Mouse (Mus musculus) liver, adult 2 months (tissue): Measurements from ENCODE around the gene Rab4a. TPM values are rescaled to one million over a fixed set of nuclear protein-coding genes. Genes with fewer than 3 reads are reported as not detected.

ENCODE experiments used
- DNase-seq: peaks from one replicate; pipeline ENCODE4 v3.0.0-alpha.2; 2011; ENCODE audit warnings: low read depth, low spot score; ENCODE audit errors: extremely low read depth
- H3K27ac ChIP-seq: fragments of 200-500 bp; replicated peaks from 2 replicates; pipeline ENCODE4 v1.5.1; 2012; ENCODE audit warnings: low read depth, mild to moderate bottlenecking, control low read depth, inconsistent platforms, low read length; ENCODE audit not compliant: insufficient read depth
- H3K27me3 ChIP-seq: fragments of 200-500 bp; 2 replicates; pipeline ENCODE4 v1.6.1; 2012; ENCODE audit warnings: mild to moderate bottlenecking, moderate library complexity, low read length, inconsistent platforms; ENCODE audit not compliant: control insufficient read depth, insufficient read depth
- H3K36me3 ChIP-seq: fragments of 200-500 bp; 2 replicates; pipeline ENCODE4 v1.6.1; 2012; ENCODE audit warnings: low read length, inconsistent platforms; ENCODE audit not compliant: control insufficient read depth, insufficient read depth
- H3K4me1 ChIP-seq: fragments of 200-500 bp; 2 replicates; pipeline ENCODE4 v1.6.1; 2011; ENCODE audit warnings: low read length; ENCODE audit not compliant: control insufficient read depth, insufficient read depth
- H3K4me3 ChIP-seq: fragments of 200-500 bp; 2 replicates; pipeline ENCODE4 v1.5.1; 2011; ENCODE audit warnings: low read depth, mild to moderate bottlenecking, control low read depth, low read length, moderate library complexity; ENCODE audit not compliant: insufficient read depth
- H3K79me2 ChIP-seq: fragments of 200-500 bp; 2 replicates; pipeline ENCODE4 v1.6.1; 2012; ENCODE audit warnings: inconsistent platforms, mild to moderate bottlenecking, low read length, moderate library complexity; ENCODE audit not compliant: control insufficient read depth, insufficient read depth
- H3K9ac ChIP-seq: fragments of 200-500 bp; 2 replicates; pipeline ENCODE4 v1.6.1; 2012; ENCODE audit warnings: low read depth, mild to moderate bottlenecking, control low read depth, inconsistent platforms, low read length
- CTCF ChIP-seq: fragments of 200-500 bp; IDR thresholded peaks from 2 replicates; pipeline ENCODE4 v1.5.1; 2011; ENCODE audit warnings: low read depth, low read length, control low read depth
- POLR2A ChIP-seq: fragments of 200-500 bp; IDR thresholded peaks from 2 replicates; pipeline ENCODE4 v1.6.1; 2011; ENCODE audit warnings: low read length, control low read depth; ENCODE audit not compliant: insufficient read depth; ENCODE audit errors: extremely low read depth
- WGBS: fragments of 180-500 bp; shearing (Covaris S2); methylation state at CpG from one replicate; pipeline ENCODE4 v1.1.7; 2018; 5-methylcytosine and 5-hydroxymethylcytosine counted together
- polyA plus RNA-seq: library from polyadenylated mRNA; depleted of rRNA; stranded (reverse); fragments of >200 nt; gene quantifications from 2 replicates; pipeline ENCODE4 v1.2.3, GENCODE M21; 2012
- total RNA-seq: library from RNA; depleted of rRNA; stranded (reverse); fragments of >200 nt; gene quantifications from 2 replicates; pipeline ENCODE4 v1.2.3, GENCODE M21; 2014

The Rab4a gene
- total and polyA plus RNA-seq, 2 experiments = 15.4 to 24.4 TPM

DNA sequence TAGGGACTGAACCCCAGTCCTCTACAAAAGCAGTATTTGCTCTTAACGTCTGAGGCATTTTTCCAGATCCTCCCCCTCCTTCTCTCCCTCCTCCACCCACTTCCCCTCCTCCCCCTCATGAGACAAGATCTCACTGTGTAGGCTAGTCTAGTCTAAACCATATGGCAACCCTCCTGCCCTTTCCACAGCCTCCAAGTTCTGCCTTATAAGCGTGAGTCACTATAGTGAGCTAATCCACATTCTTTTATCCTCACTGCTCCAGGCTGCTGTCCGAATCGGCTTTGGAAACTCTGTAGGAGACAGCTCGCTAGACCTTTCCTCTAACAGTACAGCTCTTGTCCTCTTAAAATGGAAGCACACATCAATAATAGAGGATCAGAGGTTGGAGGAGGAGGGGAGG is 61.2 kb downstream of the Rab4a start:
- WGBS = 50% methylated on average over 5 of the region's 5 CpGs
- H3K9ac ChIP-seq = no peak overlapping the region
- H3K4me1 ChIP-seq = no peaks in the 10 kb centered on the region
- H3K27me3 ChIP-seq = peaks cover 3% of the 10 kb centered on the region; the same call in 1 of the 2 replicates
- no peak for DNase-seq
- H3K27ac ChIP-seq = no peak overlapping the region
- no peaks in the 10 kb centered on the region for H3K36me3 ChIP-seq
- no peak overlapping the region for H3K4me3 ChIP-seq
- no peak for TF ChIP-seq CTCF
- TF ChIP-seq POLR2A = no peak
- no peaks in the 10 kb centered on the region for H3K79me2 ChIP-seq

DNA sequence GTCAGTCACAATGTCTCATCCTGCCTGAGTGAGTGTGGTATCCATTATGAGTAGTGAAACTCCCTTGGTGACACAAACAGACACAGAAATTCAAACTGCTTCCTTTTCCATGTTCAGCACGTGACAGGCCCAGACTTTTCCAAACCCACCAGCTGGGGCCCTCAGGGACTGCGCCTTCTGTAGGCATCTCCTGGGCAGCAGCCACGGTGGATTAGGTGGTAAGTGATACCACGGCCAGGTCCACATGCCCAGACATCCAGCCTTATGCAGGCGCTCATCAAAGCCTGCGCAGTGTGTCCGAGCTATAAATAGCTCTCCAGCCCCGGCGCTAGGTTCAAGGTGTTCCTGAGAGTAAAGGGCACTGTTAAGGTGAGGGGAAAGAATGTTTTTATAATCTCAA is 66.3 kb downstream of the Rab4a start:
- DNase-seq = no peak
- no peaks in the 10 kb centered on the region for H3K79me2 ChIP-seq
- no peaks in the 10 kb centered on the region for H3K4me1 ChIP-seq
- no peak overlapping the region for H3K9ac ChIP-seq
- TF ChIP-seq CTCF (no peak), POLR2A (no peak)
- H3K27ac ChIP-seq = no peak overlapping the region
- H3K27me3 ChIP-seq = no peaks in the 10 kb centered on the region
- H3K4me3 ChIP-seq = no peak overlapping the region
- 83% methylated on average over 9 of the region's 9 CpGs for WGBS
- no peaks in the 10 kb centered on the region for H3K36me3 ChIP-seq

DNA sequence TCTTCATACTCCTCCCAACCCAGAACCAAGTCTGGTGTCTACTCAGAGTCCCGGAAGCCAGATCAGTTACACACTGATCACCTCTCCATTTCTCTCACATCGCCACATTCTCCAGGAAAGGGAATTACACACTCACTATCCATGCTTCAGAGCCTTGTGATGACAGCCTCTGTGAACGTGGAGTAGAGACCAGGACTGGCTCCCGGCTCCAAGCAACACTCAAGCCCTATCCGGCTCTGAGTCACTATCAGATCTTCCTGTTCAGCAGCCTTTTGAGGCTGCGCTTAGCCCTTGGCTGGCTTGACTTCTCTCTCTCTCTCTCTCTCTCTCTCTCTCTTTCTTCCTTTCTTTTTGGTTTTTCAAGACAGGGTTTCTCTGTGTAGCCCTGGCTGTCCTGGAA is 67.6 kb downstream of the Rab4a start:
- no peak overlapping the region for H3K4me3 ChIP-seq
- TF ChIP-seq CTCF (no peak), POLR2A (no peak)
- no peak overlapping the region for H3K27ac ChIP-seq
- 75% methylated on average over 6 of the region's 6 CpGs for WGBS
- H3K79me2 ChIP-seq = no peaks in the 10 kb centered on the region
- H3K27me3 ChIP-seq = no peaks in the 10 kb centered on the region
- no peak overlapping the region for H3K9ac ChIP-seq
- no peak for DNase-seq
- H3K4me1 ChIP-seq = no peaks in the 10 kb centered on the region
- H3K36me3 ChIP-seq = no peaks in the 10 kb centered on the region

DNA sequence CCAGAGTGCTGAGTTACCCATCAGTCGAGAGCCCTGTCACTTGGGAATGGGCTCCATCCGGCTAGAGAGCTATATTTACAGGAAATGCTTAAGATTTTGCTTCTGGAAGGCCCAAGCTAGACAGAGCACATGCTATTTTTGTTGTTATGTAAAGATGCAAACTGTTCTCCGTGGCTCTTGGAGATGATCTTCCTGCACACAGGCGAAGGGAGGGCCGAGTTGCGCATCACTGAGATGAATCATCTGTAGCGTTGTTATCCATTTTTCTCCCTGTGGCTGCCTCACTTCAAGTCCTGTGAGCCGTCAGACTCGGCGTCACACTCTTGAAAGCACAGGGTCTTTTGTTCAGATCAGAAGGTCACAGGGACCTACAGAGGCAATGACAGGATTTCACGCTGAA is 68.5 kb downstream of the Rab4a start:
- WGBS = 85% methylated on average over 11 of the region's 11 CpGs

DNA sequence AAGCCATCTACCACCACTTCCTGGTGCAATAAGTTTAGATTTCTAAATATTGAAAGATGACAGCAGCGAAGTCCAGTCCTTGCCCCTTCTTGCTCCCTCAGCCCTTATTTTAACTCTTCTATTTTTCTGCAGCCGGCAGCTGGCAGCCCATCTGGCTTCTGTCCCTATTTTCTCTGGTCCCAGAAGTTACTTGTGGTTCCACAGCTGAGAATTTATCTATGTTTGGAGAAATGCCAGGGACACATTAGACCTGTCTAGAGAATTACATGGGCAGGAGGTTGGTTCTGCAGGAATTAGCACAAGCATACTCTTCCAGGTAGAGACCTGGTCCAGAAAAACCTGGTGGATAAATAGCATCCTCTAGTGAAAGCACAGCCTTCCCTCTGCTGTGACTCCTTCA is 72.1 kb downstream of the Rab4a start:
- no peaks in the 10 kb centered on the region for H3K4me1 ChIP-seq
- H3K9ac ChIP-seq = no peak overlapping the region
- H3K36me3 ChIP-seq = no peaks in the 10 kb centered on the region
- TF ChIP-seq POLR2A (no peak), CTCF (no peak)
- H3K27me3 ChIP-seq = peaks cover 2% of the 10 kb centered on the region; the same call in 1 of the 2 replicates
- H3K27ac ChIP-seq = no peak overlapping the region
- 68% methylated on average over 2 of the region's 2 CpGs for WGBS
- H3K79me2 ChIP-seq = no peaks in the 10 kb centered on the region
- no peak for DNase-seq
- H3K4me3 ChIP-seq = no peak overlapping the region

More for the DNA sequence above, 68.5 kb downstream of the Rab4a start:
- no peak for TF ChIP-seq POLR2A
- TF ChIP-seq CTCF = no peak
- H3K4me3 ChIP-seq = no peak overlapping the region
- H3K36me3 ChIP-seq = no peaks in the 10 kb centered on the region
- no peak for DNase-seq
- H3K79me2 ChIP-seq = no peaks in the 10 kb centered on the region
- peaks cover 2% of the 10 kb centered on the region; the same call in 1 of the 2 replicates for H3K27me3 ChIP-seq
- H3K4me1 ChIP-seq = no peaks in the 10 kb centered on the region
- H3K27ac ChIP-seq = no peak overlapping the region
- H3K9ac ChIP-seq = no peak overlapping the region

- DNase-seq = no peak
- TF ChIP-seq CTCF = no peak
- TF ChIP-seq POLR2A = no peak
- Histone ChIP-seq H3K36me3 (no peaks in the 10 kb centered on the region), H3K79me2 (no peaks in the 10 kb centered on the region), H3K27ac (no peak overlapping the region), H3K27me3 (peaks cover 5% of the 10 kb centered on the region; the same call in 1 of the 2 replicates), H3K4me3 (no peak overlapping the region), H3K9ac (no peak overlapping the region), H3K4me1 (no peaks in the 10 kb centered on the region)
- WGBS = 65% methylated on average over 10 of the region's 10 CpGs
These were observed 74.5 kb downstream of the Rab4a start for GRCm38 (mm10) chr8:123880271-123880670.
